Mouse (Mus musculus) kidney, embryonic 14.5 days (tissue): ENCODE measurements around the gene Metap1d. TPM values are rescaled to one million over a fixed set of nuclear protein-coding genes. Genes with fewer than 3 reads are reported as not detected.

Experiments used
- ATAC-seq: fragments of 200-750 bp; cut with Nextera tagmentation; 2 replicates; pipeline ENCODE4 v1.8.0; 2017; ENCODE audit warnings: moderate number of reproducible peaks, mild to moderate bottlenecking, moderate TSS enrichment, moderate library complexity; ENCODE audit not compliant: low FRiP score, low TSS enrichment
- H3K27ac ChIP-seq: fragments of 300-500 bp; sonication (generic); 2 replicates; pipeline ENCODE4 v1.5.1; 2014; ENCODE audit warnings: low read depth, mild to moderate bottlenecking, low read length, moderate library complexity, mixed read lengths
- H3K27me3 ChIP-seq: fragments of 300-500 bp; sonication (generic); 2 replicates; pipeline ENCODE4 v1.6.1; 2014; ENCODE audit warnings: mild to moderate bottlenecking, low read length; ENCODE audit not compliant: control insufficient read depth, insufficient read depth
- H3K36me3 ChIP-seq: fragments of 300-500 bp; sonication (generic); 2 replicates; pipeline ENCODE4 v1.6.1; 2014; ENCODE audit warnings: low read length, mixed read lengths; ENCODE audit not compliant: control insufficient read depth, insufficient read depth
- H3K4me1 ChIP-seq: fragments of 300-500 bp; sonication (generic); 2 replicates; pipeline ENCODE4 v1.6.1; 2014; ENCODE audit warnings: low read length, mixed read lengths; ENCODE audit not compliant: control insufficient read depth, insufficient read depth
- H3K4me2 ChIP-seq: fragments of 300-500 bp; sonication (generic); replicated peaks from 2 replicates; pipeline ENCODE4 v1.6.1; 2014; ENCODE audit warnings: low read depth, mild to moderate bottlenecking, low read length
- H3K4me3 ChIP-seq: fragments of 300-500 bp; sonication (generic); 2 replicates; pipeline ENCODE4 v1.5.1; 2014; ENCODE audit warnings: mild to moderate bottlenecking, low read length
- H3K9ac ChIP-seq: fragments of 300-500 bp; sonication (generic); 2 replicates; pipeline ENCODE4 v1.6.1; 2014; ENCODE audit warnings: low read depth, mild to moderate bottlenecking, low read length, moderate library complexity
- H3K9me3 ChIP-seq: fragments of 300-500 bp; sonication (generic); 2 replicates; pipeline ENCODE4 v1.6.1; 2016; ENCODE audit warnings: low read length; ENCODE audit not compliant: control insufficient read depth
- WGBS: fragments of 180-500 bp; shearing (Covaris S2); extraction: QIAGEN DNeasy Blood & Tissue Kit; methylation state at CpG from one replicate; pipeline ENCODE4 v1.1.7; 2014; 5-methylcytosine and 5-hydroxymethylcytosine counted together
- polyA plus RNA-seq: library from polyadenylated mRNA; unstranded; fragments of >200 nt; fragmentation: Nextera tagmentation; extraction: Ambion mirVana; gene quantifications from 2 replicates; pipeline ENCODE4 v1.2.1, GENCODE M21; 2014

Gene Metap1d
- polyA plus RNA-seq, 1 experiment from 2014 or later, result 44.9 TPM

- 2% methylated on average over 9 of the region's 9 CpGs for WGBS
Measured at GRCm38 (mm10) chr2:71543531-71543930, 90.5 kb downstream of the Metap1d start.

GRCm38 (mm10) chr2:71543948-71544347, 90.9 kb downstream of the Metap1d start:
- no peaks in the 10 kb centered on the region for H3K9me3 ChIP-seq
- no peak overlapping the region for H3K9ac ChIP-seq
- peaks cover 90% of the 10 kb centered on the region for H3K27me3 ChIP-seq
- peaks cover 17% of the 10 kb centered on the region for H3K4me1 ChIP-seq
- H3K4me3 ChIP-seq, result peak overlapping the region; percentile 12; the same call in 1 of the 2 replicates
- 0 out of 2 replicates have a peak overlapping the region, but pooled peaks have one; percentile 13 for H3K4me2 ChIP-seq
- WGBS, result 2% methylated on average over 17 of the region's 20 CpGs
- no peaks in the 10 kb centered on the region for H3K36me3 ChIP-seq
- H3K27ac ChIP-seq, result no peak overlapping the region
- ATAC-seq, result no peak

More at GRCm38 (mm10) chr2:71543531-71543930, 90.5 kb downstream of the Metap1d start:
- no peak overlapping the region for H3K9ac ChIP-seq
- peaks cover 17% of the 10 kb centered on the region for H3K4me1 ChIP-seq
- H3K4me2 ChIP-seq, result no peak overlapping the region
- peaks cover 91% of the 10 kb centered on the region for H3K27me3 ChIP-seq
- H3K27ac ChIP-seq, result no peak overlapping the region
- ATAC-seq, result no peak
- H3K4me3 ChIP-seq, result no peak overlapping the region
- no peaks in the 10 kb centered on the region for H3K9me3 ChIP-seq
- H3K36me3 ChIP-seq, result no peaks in the 10 kb centered on the region

DNA sequence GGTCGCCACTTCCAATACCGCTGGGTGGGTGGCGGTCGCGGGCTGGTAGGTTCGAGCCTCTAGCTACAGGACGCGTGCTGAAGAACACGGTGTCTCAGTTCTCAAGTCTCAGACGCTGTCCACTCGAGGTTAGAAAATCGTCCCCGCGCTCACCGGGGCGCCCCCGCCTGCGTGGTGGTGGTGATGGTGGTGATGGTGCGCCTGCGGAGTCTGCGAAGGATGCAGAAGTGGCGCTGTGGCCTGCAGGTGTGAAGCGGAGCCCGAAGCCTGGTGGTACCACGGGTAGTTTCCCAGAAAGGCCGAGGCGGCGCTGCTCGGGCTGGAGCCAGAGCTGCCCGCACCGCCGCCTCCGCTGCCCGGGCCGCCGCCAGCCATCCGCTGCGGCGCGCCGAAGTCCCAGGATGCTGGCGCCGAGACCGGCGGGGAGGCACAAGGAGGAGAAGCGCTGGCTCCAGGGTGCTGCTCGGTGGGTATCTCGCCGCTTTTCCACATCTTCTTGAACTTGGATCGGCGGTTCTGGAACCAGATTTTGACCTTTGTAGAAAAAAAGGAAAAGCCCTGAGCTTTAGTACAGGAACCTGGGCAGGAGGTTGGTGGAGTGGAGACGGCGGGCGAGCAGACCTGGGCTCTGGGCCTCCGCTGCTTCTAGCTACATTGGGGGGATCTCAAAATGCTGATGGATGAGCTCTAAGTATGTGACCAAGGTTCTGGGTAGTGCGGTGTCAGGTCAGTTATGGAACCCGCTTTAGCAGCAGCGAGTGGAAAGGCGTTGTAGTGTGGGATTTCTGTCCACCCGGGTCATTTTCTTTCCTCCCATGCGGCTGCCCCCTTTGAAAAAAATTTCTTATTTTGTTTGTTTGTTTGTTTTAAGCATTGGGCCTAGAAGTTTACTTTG, 91.6 kb downstream of the Metap1d start:
- Histone ChIP-seq H3K9me3 (no peaks in the 10 kb centered on the region), H3K36me3 (no peaks in the 10 kb centered on the region), H3K4me3 (peak overlapping the region; percentile 12), H3K4me2 (peak overlapping the region; percentile 13; the same call in 1 of the 2 replicates), H3K27ac (no peak overlapping the region), H3K9ac (no peak overlapping the region), H3K4me1 (peaks cover 17% of the 10 kb centered on the region), H3K27me3 (peaks cover 90% of the 10 kb centered on the region)
- WGBS, result 1% methylated on average over 59 of the region's 61 CpGs
- no peak for ATAC-seq

DNA sequence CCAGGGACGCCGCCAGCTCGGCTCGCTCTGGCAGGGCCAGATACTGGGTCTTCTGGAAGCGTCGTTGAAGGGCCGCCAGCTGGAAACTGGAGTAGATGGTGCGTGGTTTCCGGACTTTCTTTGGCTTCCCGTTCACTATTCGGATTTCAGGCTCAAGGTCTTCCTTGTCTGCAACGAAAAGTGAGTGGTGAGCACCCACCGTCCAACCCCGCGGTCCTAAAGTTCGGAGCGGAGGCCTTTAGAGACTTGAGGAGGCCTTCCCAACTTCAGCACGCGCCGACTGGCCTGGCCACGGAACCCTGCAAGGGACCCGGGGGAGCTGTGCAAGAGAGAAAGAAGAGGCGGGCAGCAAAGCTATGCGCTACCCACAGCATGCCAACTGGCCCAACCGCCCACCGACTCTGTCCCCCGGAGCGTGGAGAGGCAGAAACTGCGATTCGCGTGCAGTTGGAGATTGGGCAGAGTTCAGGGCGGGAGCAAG, 92.4 kb downstream of the Metap1d start:
- no peak overlapping the region for H3K9ac ChIP-seq
- ATAC-seq, result no peak
- peaks cover 92% of the 10 kb centered on the region for H3K27me3 ChIP-seq
- H3K4me3 ChIP-seq, result peak overlapping the region; percentile 51
- H3K27ac ChIP-seq, result no peak overlapping the region
- H3K9me3 ChIP-seq, result no peaks in the 10 kb centered on the region
- 1% methylated on average over 32 of the region's 32 CpGs for WGBS
- no peaks in the 10 kb centered on the region for H3K36me3 ChIP-seq
- H3K4me2 ChIP-seq, result peak overlapping the region; percentile 86
- H3K4me1 ChIP-seq, result peaks cover 17% of the 10 kb centered on the region

DNA sequence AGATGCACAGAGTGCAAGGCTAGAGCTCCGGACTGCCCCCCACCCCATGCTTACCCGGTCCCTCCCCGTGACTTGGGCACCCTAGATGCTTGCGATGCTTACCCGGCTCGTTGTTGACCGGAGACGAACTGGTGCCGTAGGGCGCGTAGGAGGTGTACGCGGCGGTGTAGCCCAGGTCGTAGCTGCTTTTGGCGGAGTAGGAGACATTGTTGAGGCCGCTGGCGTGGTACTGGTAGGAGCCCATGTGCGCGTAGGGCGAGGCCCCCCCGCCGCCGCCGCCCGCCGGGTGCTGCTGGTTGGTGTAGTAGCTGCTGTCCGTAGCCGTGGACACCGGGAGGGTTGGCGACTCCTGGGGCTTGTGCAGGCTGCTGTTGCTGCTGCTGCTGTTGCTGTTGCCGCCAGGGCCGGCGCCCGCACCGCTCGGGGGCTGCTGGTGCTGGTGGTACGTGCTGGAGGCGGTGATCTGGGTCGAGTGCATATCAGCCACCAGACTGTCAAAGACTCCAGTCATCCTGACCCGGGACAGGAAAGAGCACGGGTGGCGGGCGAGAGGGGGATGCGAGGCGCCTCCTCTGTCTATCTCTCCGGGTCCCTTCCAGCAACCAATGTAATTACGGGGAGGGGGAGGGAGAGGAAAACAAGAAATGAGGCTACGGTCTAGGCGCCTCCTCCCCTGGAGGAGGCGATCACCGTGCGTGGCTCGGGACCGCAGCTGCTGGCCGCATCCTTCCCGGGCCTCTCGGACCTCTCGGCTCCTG, 93.0 kb downstream of the Metap1d start:
- Histone ChIP-seq H3K36me3 (no peaks in the 10 kb centered on the region), H3K9ac (peak overlapping the region; percentile 40; the same call in 1 of the 2 replicates), H3K4me1 (peaks cover 14% of the 10 kb centered on the region; the same call in 1 of the 2 replicates), H3K27ac (no peak overlapping the region), H3K4me2 (peak overlapping the region; percentile 86), H3K4me3 (peak overlapping the region; percentile 51), H3K27me3 (peaks cover 92% of the 10 kb centered on the region), H3K9me3 (no peaks in the 10 kb centered on the region)
- ATAC-seq, result peak; percentile 52
- under 1% methylated on average over 58 of the region's 59 CpGs for WGBS

DNA sequence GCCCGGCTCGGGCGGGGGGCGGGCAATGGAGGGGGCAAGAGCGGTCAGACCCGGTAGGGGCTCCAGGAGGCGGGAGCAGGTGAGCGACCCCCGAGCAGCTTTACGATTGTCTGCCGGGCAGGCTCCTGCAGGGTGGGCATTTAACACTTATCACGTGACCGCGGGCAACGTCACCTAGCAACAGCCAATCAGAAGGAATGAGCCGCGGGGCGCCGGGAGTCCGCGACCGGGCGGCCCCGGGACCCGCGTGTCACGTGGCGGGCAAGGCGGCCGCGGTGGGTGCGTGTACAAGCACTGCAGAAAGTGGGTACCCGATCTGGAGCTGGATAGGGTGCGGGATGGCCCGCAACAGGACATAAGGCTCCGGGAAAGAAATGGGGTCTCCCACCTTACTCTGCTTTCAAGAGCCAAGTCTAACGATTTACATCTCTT, 93.6 kb downstream of the Metap1d start, which contains the start of gene Dlx2:
TSS of gene Dlx2 (minus strand) at position 115 of the 432 bp plus-strand sequence.
- Histone ChIP-seq H3K36me3 (no peaks in the 10 kb centered on the region), H3K4me3 (peak within 1 kb of the TSS; percentile 51), H3K27me3 (peaks cover 92% of the 10 kb centered on the region), H3K9ac (peak within 1 kb of the TSS; percentile 40; the same call in 1 of the 2 replicates), H3K9me3 (no peaks in the 10 kb centered on the region), H3K4me1 (peaks cover 14% of the 10 kb centered on the region; the same call in 1 of the 2 replicates), H3K27ac (no peak within 1 kb of the TSS), H3K4me2 (peak within 1 kb of the TSS; percentile 86)
- peak; percentile 63 for ATAC-seq
- under 1% methylated on average over 37 of the region's 37 CpGs for WGBS

DNA sequence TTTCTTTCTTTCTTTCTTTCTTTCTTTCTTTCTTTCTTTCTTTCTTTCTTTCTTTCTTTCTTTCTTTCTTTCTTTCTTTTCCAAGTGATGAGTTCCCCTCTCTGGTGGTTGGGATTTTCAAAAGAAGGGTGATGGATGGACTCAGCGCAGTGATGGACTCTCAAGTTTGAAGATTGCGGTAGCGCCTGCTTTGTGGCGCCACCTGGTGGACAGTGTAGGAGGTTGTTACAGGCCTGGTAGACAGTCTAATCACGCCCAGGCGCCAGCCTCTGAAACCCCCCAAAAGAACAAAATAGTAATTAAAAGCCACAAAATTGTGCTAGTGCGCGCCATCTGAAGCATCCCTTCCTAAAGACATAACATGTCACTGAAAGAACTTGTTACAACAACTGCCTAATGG, 94.8 kb downstream of the Metap1d start:
- ATAC-seq, result no peak
- H3K4me2 ChIP-seq, result no peak overlapping the region
- no peak overlapping the region for H3K9ac ChIP-seq
- no peaks in the 10 kb centered on the region for H3K36me3 ChIP-seq
- peaks cover 13% of the 10 kb centered on the region; the same call in 1 of the 2 replicates for H3K4me1 ChIP-seq
- H3K27me3 ChIP-seq, result peaks cover 91% of the 10 kb centered on the region
- no peak overlapping the region for H3K4me3 ChIP-seq
- no peak overlapping the region for H3K27ac ChIP-seq
- no peaks in the 10 kb centered on the region for H3K9me3 ChIP-seq
- WGBS, result 0% methylated on average over 8 of the region's 8 CpGs

GRCm38 (mm10) chr2:71550330-71550729, 97.3 kb downstream of the Metap1d start:
- peaks cover 11% of the 10 kb centered on the region; the same call in 1 of the 2 replicates for H3K4me1 ChIP-seq
- no peaks in the 10 kb centered on the region for H3K36me3 ChIP-seq
- peaks cover 85% of the 10 kb centered on the region for H3K27me3 ChIP-seq
- no peak overlapping the region for H3K4me2 ChIP-seq
- ATAC-seq, result no peak
- no peak overlapping the region for H3K4me3 ChIP-seq
- WGBS, result 22% methylated on average over 3 of the region's 3 CpGs
- no peak overlapping the region for H3K27ac ChIP-seq
- no peak overlapping the region for H3K9ac ChIP-seq
- H3K9me3 ChIP-seq, result no peaks in the 10 kb centered on the region
